Mouse (Mus musculus): ENCODE results near the gene Rnf115.

DNA sequence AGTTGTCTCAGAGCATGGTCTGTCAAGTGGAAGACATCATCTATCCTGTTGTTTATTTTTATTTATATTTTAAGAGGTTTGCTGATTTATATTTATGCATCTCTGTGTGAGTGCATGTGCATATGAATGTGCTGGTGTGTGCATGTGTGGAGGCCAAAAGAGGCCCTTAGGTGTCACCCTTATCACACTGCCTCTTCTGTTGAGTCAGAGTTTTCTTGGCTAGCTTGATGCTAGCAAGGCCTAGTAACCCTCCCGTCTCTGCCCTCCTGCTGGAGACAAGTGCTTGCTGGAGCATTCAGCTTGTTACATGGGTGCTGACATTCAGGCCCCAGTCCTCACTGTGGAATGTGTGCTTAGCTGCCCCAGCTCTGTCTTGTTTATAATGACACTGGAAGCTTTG is 45.5 kb downstream of the Rnf115 start:
- TF ChIP-seq EP300 (optimal IDR thresholded peaks at IDR 0.05) (no peak), CTCF (IDR thresholded peaks at IDR 0.05; ENCODE audit: low read depth) (peak; percentile 21; the same call in 1 of the 2 replicates)

All from stomach, postnatal 0 days (tissue).